Mouse (Mus musculus) forelimb bud, embryonic 11.5 days (tissue): Measurements from ENCODE around the gene Klhl42.

Source experiments
- DNase-seq: peaks from one replicate; pipeline ENCODE4 v3.0.0-alpha.2; 2012; ENCODE audit warnings: low read depth, low spot score

Gene Klhl42

DNA sequence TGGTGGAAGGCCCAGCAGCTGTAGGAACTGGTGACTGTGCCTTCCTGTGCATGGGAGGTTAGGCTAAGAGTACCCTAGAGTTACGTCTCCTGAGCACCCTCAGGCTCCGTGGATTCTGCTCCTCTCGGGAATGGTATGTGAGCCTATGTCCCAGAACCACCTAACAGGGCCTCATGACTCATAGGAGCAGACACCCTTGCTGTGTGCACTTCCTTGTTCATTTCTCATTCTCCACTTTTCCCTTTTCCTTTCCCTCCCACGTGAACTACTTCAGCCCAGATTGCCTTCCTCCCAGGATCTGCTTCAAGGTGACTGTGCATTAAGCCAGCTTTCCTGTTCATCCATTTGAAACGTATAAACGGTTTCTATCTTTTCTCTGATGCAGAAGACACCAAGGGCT is 59.9 kb downstream of the Klhl42 start:
- no peak for DNase-seq

DNA sequence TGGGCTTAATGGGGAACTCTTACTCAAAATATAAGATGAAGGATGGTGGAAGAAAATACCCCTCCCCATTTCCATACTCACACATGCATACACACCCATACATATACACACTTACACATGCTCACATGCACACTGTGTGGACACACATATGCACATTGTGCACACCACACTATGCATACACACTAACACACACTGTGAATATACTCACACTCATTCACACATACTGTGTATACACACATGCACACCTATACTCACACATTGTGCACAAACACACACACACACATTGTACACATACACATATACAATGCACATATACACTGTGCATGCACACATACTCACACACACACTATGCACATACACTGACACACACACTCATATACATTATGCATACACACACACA is 60.7 kb downstream of the Klhl42 start:
- no peak for DNase-seq

DNA sequence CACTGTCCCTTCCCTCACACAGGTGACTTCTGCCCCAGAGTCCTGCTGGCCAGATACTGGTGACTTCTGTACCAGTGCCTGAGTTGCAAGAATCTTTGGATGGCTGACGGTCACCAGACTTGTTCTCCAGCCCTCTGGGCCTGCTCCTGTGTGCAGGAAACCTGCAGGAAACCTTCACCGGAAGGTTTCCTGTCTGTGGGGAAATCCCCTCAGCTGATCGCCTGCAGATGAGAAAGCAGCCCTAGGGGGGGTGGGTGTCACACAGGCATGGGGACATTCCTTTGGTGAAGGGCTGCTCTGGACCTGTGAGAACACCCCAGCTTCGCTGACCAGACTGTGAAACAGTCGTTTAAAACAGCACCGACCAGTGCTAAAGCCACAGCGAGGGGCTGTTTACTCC is 63.9 kb downstream of the Klhl42 start:
- DNase-seq, result no peak

DNA sequence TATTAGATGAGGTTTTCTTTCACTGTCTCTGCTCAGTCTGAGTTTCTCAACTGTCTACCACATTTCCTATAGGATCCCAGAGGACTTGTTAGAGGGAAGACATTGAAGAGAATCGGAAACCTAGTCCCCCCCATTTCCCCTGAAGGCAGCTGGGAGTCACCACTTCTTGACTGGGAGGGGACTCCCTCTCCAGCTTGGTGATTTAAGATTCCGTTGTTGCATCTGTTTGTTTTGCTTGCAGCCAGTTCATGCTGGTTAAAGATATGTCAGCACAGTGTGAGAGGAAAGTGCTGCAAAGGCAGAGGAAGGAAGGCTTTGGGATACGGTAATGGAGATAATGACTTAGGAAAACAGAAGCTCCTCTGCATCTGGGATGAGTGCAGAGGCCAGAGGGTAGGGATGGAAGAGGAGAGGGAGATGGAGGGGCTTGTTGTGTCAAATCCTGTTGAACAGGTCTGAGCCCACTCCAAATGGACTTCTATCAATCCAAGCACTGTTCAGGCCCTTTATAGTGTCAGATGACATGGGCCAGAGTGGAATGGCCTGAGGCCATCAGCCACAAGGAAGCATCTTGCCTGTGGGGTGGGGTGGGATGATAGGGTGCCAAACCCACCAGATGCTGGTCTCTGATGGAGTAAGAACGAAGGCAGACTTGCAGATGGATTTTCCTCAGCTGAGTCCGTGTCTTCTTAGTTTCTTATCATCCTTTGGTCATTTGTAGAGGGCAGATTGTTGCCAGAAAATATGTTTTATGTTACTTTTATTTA is 70.8 kb downstream of the Klhl42 start:
- no peak for DNase-seq
